Mouse (Mus musculus) megakaryocyte-erythroid progenitor cell, adult 5-6 weeks (primary cell): ENCODE measurements around the gene Skiv2l. TPM values are rescaled to one million over a fixed set of nuclear protein-coding genes. Genes with fewer than 3 reads are reported as not detected.

ENCODE experiments used
- ATAC-seq: replicated peaks from 2 replicates; pipeline ENCODE4 v1.8.0; 2016; ENCODE audit warnings: mild to moderate bottlenecking, inconsistent platforms; ENCODE audit not compliant: severe bottlenecking, poor library complexity, low FRiP score, low TSS enrichment
- total RNA-seq, 2 experiments: library from RNA; stranded (forward) in 1 of 2; stranded (reverse) in 1 of 2; fragments of 200-1000, 215-1000 nt in 1 of 2; fragments of >200 nt in 1 of 2; fragmentation: Nextera tagmentation in 1 of 2; gene quantifications; 2 replicates each; pipeline ENCODE4 v1.2.3; 2014 to 2017

The Skiv2l gene
- total RNA-seq (2014; fragmentation: Nextera tagmentation) (57.6 and 64.6 TPM in 2 replicates), total RNA-seq (2017) (21.0 and 24.2 TPM in 2 replicates)

DNA sequence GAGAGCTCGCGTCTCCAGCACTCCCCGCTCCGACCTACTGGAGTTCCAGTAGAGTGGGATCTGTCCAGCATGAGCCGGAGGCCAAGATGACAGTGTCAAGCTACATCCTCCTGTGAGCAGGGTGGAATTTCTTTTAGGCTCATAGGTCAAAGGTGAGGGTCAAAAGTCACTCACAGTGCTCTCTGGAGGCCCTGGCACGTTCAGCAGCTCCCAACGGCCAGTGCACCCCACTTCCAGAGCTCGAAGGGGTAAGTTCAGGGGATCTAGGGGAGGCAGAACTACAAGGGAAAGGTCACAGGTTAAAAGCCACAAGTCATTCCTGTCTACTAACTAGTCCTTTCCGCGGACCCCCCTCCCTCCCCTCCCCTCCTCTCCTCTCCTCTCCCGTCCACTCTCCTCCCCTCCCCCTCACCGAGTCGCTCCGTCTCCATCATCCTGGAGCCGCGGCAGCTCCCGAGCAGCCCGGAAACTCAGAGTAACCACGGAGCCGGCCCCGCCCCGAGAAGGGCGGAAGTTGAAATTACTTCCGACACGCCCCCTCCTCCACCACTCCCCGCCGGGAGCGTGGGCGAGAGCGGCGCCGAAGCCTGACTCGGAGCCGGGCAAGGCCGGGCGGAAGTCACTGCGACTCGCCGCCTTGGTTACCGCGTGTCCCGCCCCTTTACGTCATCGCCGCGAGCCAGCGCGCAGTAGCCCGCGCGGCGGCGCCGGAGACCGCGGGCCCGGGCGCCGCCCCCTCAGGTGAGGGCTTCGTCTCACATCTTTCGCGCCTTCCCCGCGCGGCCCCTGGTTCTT is at the start of gene Skiv2l, which contains the start of gene Nelfe:
TSS of gene Skiv2l (minus strand) at position 489 of the 795 bp plus-strand sequence.
TSS of gene Nelfe (plus strand) at position 670 of the 795 bp plus-strand sequence.
- ATAC-seq = peak; percentile 94

GRCm38 (mm10) chr17:34899053-34899889 is 49.3 kb upstream of the Skiv2l start:
- no peak for ATAC-seq

GRCm38 (mm10) chr17:34898706-34899052 is 48.7 kb upstream of the Skiv2l start:
- no peak for ATAC-seq

DNA sequence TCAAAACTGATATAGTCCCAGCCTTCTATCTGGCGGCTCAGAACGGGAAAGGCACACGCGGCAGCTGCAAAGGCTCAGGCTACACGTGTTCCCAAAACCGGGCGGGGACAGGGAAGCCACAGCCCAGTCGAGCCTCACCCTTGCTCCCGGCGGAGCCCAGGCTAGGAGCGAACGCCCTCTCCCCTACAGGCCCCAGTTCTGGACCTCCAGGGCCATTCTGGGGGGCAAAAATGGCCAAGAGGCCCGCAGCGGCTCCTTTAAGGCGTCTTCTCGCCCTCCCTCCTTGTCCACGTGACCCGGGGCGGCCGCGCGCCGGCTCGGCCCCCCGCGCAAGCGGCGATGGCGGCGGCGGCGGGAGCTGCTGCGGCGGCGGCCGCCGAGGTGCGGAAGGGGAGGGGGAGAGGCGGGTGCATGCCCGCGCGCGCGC is 48.2 kb upstream of the Skiv2l start, which contains the start of the genes C2 and Ehmt2:
TSS of gene C2 (minus strand) at position 106 of the 427 bp plus-strand sequence.
TSS of gene Ehmt2 (plus strand) at position 310 of the 427 bp plus-strand sequence.
- peak; percentile 42 for ATAC-seq

- ATAC-seq = peak; percentile 69
These were observed 47.6 kb upstream of the Skiv2l start for GRCm38 (mm10) chr17:34897373-34898159.

DNA sequence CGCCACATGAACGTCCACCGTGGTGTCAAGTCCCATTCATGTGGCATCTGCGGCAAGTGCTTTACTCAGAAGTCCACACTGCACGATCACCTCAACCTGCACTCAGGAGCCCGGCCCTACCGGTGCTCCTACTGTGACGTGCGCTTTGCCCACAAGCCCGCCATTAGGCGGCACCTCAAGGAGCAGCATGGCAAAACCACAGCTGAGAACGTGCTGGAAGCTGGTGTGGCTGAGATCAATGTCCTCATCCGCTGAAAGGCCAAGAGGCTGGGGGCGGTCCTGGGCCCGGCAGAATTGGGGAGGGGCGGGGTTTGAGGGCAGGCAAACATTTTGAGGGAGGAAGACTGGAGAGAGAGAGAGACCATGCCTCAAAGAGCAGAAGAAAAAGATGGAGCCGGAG is 46.4 kb upstream of the Skiv2l start:
- ATAC-seq = no peak

DNA sequence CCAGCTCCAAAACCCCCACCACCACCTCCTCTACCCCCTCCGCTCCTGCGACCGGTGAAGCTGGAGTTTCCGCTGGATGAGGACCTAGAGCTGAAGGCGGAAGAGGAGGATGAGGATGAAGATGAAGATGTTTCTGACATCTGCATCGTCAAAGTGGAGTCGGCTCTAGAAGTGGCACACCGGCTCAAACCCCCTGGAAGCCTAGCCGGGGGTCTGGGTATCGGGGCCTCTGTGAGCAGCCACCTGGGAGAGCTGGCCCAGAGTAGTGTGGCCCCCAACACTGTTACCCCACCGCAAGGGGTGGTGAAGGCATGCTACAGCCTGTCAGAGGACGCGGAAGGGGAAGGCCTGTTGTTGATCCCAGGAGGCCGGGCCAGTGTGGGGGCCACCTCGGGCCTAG is 45.7 kb upstream of the Skiv2l start:
- ATAC-seq = no peak

GRCm38 (mm10) chr17:34894801-34895530 is 45.0 kb upstream of the Skiv2l start:
- no peak for ATAC-seq

DNA sequence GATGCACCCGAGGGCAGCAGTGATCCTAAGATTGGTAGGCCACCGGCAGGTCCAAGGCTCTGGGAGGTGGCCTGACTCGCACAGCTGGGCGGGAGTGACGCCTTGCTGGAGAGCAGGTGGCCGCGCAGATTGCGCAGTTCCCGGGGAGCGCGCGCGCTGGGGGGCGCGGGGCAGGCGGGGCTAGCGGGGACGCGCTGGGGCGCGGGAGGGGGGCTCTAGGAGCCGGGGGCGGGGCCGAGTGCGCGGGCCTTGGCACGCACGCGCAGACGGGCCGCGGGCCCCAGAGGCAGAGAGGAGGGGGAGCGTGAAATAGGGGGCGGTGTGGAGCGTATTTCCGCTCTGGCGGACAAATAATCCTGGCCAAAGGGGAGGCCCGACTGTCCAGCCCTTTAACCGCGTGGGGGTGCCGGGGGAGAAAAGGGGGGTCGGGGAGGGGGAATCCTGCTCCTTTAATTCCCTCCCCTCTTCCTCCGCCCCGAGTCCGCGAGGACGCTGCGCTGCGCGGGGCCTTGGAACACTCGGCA is 44.1 kb upstream of the Skiv2l start:
- ATAC-seq = peak; percentile 70

GRCm38 (mm10) chr17:34893072-34893824 is 43.2 kb upstream of the Skiv2l start:
- ATAC-seq = no peak

- no peak for ATAC-seq
These were observed 41.4 kb upstream of the Skiv2l start for GRCm38 (mm10) chr17:34891377-34891776.

DNA sequence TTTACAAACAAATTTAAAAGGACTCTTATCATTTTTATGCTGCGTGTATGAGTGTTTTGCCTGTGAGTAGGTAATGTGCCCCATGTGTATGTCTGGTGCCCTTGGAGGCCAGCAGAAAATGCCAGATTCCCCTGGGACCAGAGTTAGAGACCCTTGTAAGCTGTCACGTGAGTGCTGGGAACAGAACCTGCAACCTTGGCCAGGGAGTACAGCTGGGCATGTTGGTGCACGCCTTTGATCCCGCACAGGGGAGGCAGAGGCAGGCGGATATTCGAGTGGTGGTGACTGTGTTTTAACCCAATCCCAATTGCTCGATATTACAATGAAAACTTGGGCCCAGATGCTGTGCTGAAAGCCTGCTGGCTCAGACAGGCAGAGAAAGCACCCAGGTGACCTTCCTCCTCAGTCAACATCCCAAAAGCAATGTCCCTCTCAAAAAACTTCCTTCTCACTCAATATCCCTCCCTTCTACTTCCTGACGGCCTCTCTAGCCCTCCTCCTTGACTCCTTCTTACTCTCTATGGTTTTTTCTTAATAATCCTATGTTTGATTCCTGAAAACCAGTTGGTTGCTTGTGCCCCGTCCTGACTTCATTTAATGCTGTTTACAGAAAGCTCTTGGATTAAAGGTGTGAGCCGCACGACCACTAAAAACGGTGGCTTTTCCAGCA is 40.2 kb upstream of the Skiv2l start:
- no peak for ATAC-seq

DNA sequence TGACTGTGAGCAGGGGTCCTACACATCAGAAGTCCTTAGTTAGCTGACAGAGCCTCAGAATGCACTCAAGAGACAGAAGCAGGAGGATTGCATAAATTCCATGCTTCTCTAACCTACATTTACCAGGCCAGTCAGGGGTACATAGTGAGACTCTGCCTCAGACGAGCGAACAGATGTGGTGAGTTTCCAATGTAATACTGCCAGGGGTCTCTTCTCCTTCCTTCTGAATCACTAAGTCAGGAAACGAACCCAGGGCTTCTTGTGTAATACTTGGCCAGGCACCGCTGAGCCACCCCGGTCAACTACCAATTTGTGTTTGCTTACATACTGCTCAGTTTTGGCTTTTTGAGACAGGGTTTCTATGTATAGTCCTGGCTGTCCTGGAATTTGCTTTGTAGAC is 37.9 kb upstream of the Skiv2l start:
- no peak for ATAC-seq

GRCm38 (mm10) chr17:34885615-34886014 is 35.6 kb upstream of the Skiv2l start:
- no peak for ATAC-seq

DNA sequence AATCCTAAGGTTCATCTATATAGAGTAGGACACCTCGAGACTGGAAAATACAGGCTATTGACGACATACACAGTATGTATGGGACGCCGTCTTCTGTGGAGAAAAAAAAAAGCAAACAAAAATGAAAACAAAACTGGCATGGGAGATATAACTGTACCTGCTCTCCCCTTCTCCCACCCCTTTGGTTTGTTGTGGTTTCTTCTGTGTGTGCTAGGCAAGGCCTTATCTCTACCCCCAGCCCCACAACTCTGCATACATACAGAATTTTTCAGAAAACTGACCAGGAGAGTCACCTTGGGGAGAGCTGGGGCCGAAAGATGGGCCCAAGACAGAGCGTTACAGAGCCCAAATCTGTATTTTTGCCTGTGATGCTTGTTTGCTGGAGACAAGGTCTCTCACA is 34.7 kb upstream of the Skiv2l start:
- ATAC-seq = 0 out of 2 replicates have a peak, but pooled peaks have one; percentile 23

GRCm38 (mm10) chr17:34883332-34883731 is 33.3 kb upstream of the Skiv2l start:
- no peak for ATAC-seq

GRCm38 (mm10) chr17:34881683-34882310 is 31.8 kb upstream of the Skiv2l start, which contains the start of gene Gm20547:
Gene Gm20547, minus strand, starts transcription at chr17:34882042.
- ATAC-seq = no peak
